Mouse (Mus musculus) neural tube, embryonic 11.5 days (tissue): Measurements from ENCODE around the gene Col3a1. TPM values are rescaled to one million over a fixed set of nuclear protein-coding genes. Genes with fewer than 3 reads are reported as not detected.

Experiments used
- ATAC-seq: fragments of 200-750 bp; cut with Nextera tagmentation; 2 replicates; pipeline ENCODE4 v1.8.0; 2017; ENCODE audit warnings: moderate number of reproducible peaks, mild to moderate bottlenecking, moderate TSS enrichment, moderate library complexity; ENCODE audit not compliant: insufficient read depth, low FRiP score, low TSS enrichment
- DNase-seq: peaks from one replicate; pipeline ENCODE4 v3.0.0-alpha.2; 2015; ENCODE audit warnings: low spot score
- H3K27ac ChIP-seq: fragments of 300-500 bp; sonication (generic); 2 replicates; pipeline ENCODE4 v1.5.1; 2014; ENCODE audit warnings: low read depth, mild to moderate bottlenecking, low read length
- H3K27me3 ChIP-seq: fragments of 300-500 bp; sonication (generic); 2 replicates; pipeline ENCODE4 v1.6.1; 2014; ENCODE audit warnings: mild to moderate bottlenecking, low read length, mixed read lengths; ENCODE audit not compliant: control insufficient read depth, insufficient read depth
- H3K36me3 ChIP-seq: fragments of 300-500 bp; sonication (generic); 2 replicates; pipeline ENCODE4 v1.6.1; 2014; ENCODE audit warnings: mild to moderate bottlenecking, low read length, moderate library complexity, mixed read lengths; ENCODE audit not compliant: control insufficient read depth, insufficient read depth
- H3K4me1 ChIP-seq: fragments of 300-500 bp; sonication (generic); 2 replicates; pipeline ENCODE4 v1.6.1; 2014; ENCODE audit warnings: low read length, mixed read lengths; ENCODE audit not compliant: control insufficient read depth, insufficient read depth
- H3K4me2 ChIP-seq: fragments of 300-500 bp; sonication (generic); 2 replicates; pipeline ENCODE4 v1.6.1; 2014; ENCODE audit warnings: low read depth, mild to moderate bottlenecking, moderate library complexity
- H3K4me3 ChIP-seq: fragments of 300-500 bp; sonication (generic); 2 replicates; pipeline ENCODE4 v1.5.1; 2014; ENCODE audit warnings: low read depth, low read length
- H3K9ac ChIP-seq: fragments of 300-500 bp; sonication (generic); 2 replicates; pipeline ENCODE4 v1.6.1; 2014; ENCODE audit warnings: mild to moderate bottlenecking, low read length
- H3K9me3 ChIP-seq: fragments of 300-500 bp; sonication (generic); 2 replicates; pipeline ENCODE4 v1.6.1; 2016; ENCODE audit warnings: low read length; ENCODE audit not compliant: control insufficient read depth
- WGBS: fragments of 180-500 bp; shearing (Covaris S2); extraction: QIAGEN DNeasy Blood & Tissue Kit; methylation state at CpG from one replicate; pipeline ENCODE4 v1.1.7; 2014; 5-methylcytosine and 5-hydroxymethylcytosine counted together
- microRNA-seq: library from miRNA; unstranded; fragments of <30 nt; microRNA quantifications from one replicate; pipeline ENCODE4, GENCODE M21; 2016
- polyA plus RNA-seq: library from polyadenylated mRNA; unstranded; fragments of >200 nt; fragmentation: Nextera tagmentation; extraction: Ambion mirVana; gene quantifications from 2 replicates; pipeline ENCODE4 v1.2.1, GENCODE M21; 2014

The Col3a1 gene
- polyA plus RNA-seq, 1 experiment from 2014 or later = 340 TPM

DNA sequence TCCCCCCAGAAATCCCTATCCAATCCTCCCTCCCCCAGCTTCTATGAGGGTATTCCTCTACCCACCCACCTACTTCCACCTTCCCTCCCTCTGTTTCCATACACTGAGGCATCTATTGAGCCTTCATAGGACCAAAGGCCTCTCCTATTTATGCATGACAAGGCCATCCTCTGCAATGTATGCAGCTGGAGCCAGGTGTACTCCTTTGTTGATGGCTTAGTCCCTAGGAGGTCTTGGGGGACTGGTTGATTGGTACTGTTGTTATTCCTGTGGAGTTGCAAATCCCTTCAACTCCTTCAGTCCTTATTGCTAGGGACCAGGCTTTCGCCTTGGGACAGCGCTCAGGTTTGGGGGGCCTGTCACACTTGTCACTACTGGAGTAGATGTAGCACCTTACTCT is 48.3 kb downstream of the Col3a1 start:
- ATAC-seq (no peak), DNase-seq (no peak)
- H3K36me3 ChIP-seq = no peaks in the 10 kb centered on the region
- H3K9me3 ChIP-seq = no peaks in the 10 kb centered on the region
- H3K4me3 ChIP-seq = no peak overlapping the region
- no peaks in the 10 kb centered on the region for H3K4me1 ChIP-seq
- no peaks in the 10 kb centered on the region for H3K27me3 ChIP-seq
- H3K27ac ChIP-seq = no peak overlapping the region
- WGBS = 87% methylated on average over 2 of the region's 2 CpGs
- no peak overlapping the region for H3K9ac ChIP-seq
- no peak overlapping the region for H3K4me2 ChIP-seq

DNA sequence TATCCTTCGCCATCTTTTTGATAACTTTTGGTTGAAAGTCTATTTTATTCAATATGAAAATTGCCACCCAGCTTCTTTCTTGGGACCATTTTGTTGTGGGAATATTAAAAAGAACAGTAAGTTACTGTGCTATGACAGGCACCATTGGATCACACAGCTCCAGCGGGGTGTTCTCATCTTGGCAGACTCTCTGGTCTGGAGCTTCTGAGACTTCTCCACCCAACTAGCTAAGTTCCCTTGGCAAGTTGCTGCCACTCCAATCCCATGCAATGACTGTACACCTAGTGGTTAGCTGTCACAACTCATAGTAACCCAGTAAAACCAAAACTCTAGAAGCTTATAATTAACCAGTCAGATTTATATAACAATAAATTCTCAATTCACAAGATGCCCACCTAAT is 51.9 kb downstream of the Col3a1 start:
- 93% methylated on average over 2 of the region's 2 CpGs for WGBS
- ATAC-seq = no peak
- no peaks in the 10 kb centered on the region for H3K9me3 ChIP-seq

DNA sequence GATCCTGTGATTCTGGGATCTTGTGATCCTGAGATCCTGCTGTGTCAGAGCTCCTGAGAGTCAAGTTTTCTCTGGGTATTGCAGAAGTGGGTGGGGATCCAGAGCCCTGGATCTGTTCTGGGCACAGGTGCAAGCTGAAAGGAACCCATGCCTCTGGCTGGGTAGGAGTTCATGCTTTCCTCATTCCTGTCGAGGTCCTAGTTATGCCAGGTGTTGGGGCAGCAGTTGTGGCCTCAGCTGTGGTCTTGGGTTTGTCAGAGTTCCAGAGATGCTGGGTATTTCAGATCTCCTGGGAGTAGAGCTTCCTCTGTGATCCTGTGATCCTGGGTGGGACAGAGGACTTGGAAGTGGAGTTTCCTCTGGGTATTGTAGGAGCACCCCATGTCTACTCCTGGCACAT is 54.1 kb downstream of the Col3a1 start:
- Histone ChIP-seq H3K9ac (no peak overlapping the region), H3K36me3 (no peaks in the 10 kb centered on the region), H3K27ac (no peak overlapping the region), H3K9me3 (no peaks in the 10 kb centered on the region), H3K4me2 (no peak overlapping the region), H3K4me1 (no peaks in the 10 kb centered on the region), H3K27me3 (no peaks in the 10 kb centered on the region), H3K4me3 (no peak overlapping the region)
- WGBS = 80% methylated on average over 1 of the region's 1 CpGs
- ATAC-seq (no peak), DNase-seq (no peak)

More for the DNA sequence above, 51.9 kb downstream of the Col3a1 start:
- no peak for DNase-seq
- H3K4me1 ChIP-seq = no peaks in the 10 kb centered on the region
- H3K27me3 ChIP-seq = no peaks in the 10 kb centered on the region
- H3K4me3 ChIP-seq = no peak overlapping the region
- no peak overlapping the region for H3K27ac ChIP-seq
- H3K9ac ChIP-seq = no peak overlapping the region
- H3K36me3 ChIP-seq = no peaks in the 10 kb centered on the region
- no peak overlapping the region for H3K4me2 ChIP-seq

DNA sequence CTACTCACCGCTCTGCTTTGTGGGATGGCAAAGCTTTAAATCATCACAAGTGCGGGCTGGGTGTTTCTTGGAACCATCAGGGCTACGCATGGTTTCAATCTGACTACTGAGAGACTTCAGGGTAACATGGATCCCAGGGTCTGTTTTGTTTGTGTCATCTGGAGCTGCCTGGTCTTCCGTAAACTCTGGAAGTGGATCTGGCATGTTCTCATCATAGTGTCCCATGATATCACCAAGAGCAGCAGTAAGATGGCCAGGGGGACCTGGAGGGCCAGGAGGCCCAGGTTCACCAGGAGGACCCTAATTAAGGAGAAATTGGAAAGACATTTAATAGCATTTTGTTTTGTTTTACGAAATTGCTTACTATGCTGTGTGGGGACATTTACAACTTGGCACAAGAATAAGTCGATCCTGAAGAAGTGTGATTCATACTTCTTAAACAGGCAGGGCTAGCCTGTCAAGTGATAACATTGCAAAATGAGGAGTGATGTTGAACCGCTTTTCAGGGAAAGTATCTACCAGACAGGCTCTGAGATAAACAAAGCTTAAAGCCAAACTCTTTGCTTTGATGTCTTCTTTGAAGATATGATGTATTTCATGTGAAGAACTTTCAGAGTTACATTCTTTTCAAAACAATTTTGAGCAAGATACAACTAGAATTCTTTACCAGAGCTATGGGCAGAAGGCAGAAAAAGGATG is 68.8 kb downstream of the Col3a1 start:
- no peaks in the 10 kb centered on the region for H3K4me1 ChIP-seq
- no peaks in the 10 kb centered on the region for H3K36me3 ChIP-seq
- 73% methylated on average over 7 of the region's 7 CpGs for WGBS
- H3K27me3 ChIP-seq = no peaks in the 10 kb centered on the region
- no peak overlapping the region for H3K27ac ChIP-seq
- no peak overlapping the region for H3K4me3 ChIP-seq
- H3K9ac ChIP-seq = no peak overlapping the region
- no peak for ATAC-seq
- no peak overlapping the region for H3K4me2 ChIP-seq
- no peaks in the 10 kb centered on the region for H3K9me3 ChIP-seq
- no peak for DNase-seq

DNA sequence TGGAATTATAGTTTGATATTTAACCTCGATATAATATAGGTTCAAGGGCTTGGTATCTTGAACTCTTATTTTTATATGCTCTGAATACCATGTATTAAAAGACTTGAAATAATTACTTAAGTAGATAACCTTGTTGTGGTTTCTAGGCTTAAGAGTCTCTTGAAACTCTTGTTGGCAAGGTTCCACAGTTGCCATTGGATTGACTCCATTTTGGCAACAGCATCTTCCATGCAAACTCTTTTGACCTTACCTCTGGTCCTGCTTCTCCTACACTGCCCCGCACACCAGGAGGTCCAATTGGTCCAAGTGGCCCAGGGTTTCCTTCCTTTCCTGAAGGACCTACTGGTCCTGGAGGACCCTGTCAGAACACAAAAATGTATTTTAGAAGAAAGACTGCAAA is 70.5 kb downstream of the Col3a1 start:
- DNase-seq = no peak
- Histone ChIP-seq H3K9ac (no peak overlapping the region), H3K4me1 (no peaks in the 10 kb centered on the region), H3K4me3 (no peak overlapping the region), H3K9me3 (no peaks in the 10 kb centered on the region), H3K36me3 (no peaks in the 10 kb centered on the region), H3K27ac (no peak overlapping the region), H3K27me3 (no peaks in the 10 kb centered on the region), H3K4me2 (no peak overlapping the region)
- no peak for ATAC-seq
- WGBS = 87% methylated on average over 2 of the region's 2 CpGs

Small RNA genes within 50 kb of the gene (microRNA-seq; reads per million reads assigned to microRNA genes)
- gene Gm47302 = 1.3 reads per million

Other genes with a start within 250 kb of the Col3a1 start
- gene Col5a2, start 191.7 kb downstream of the Col3a1 start, polyA plus RNA-seq = 16.0 and 16.8 TPM in 2 replicates